Mouse (Mus musculus) limb, embryonic 15.5 days (tissue): ENCODE results near the gene Prss46. TPM values are rescaled to one million over a fixed set of nuclear protein-coding genes. Genes with fewer than 3 reads are reported as not detected.

ENCODE experiments used
- ATAC-seq: fragments of 200-750 bp; cut with Nextera tagmentation; 2 replicates; pipeline ENCODE4 v1.8.0; 2017; ENCODE audit warnings: low read depth, moderate TSS enrichment; ENCODE audit not compliant: insufficient number of reproducible peaks, low FRiP score, low TSS enrichment
- H3K27ac ChIP-seq: fragments of 300-500 bp; sonication (generic); 2 replicates; pipeline ENCODE4 v1.5.1; 2015; ENCODE audit warnings: moderate library complexity, mild to moderate bottlenecking, inconsistent platforms
- H3K27me3 ChIP-seq: fragments of 300-500 bp; sonication (generic); 2 replicates; pipeline ENCODE4 v1.6.1; 2015; ENCODE audit warnings: inconsistent platforms
- H3K36me3 ChIP-seq: fragments of 300-500 bp; sonication (generic); 2 replicates; pipeline ENCODE4 v1.6.1; 2015; ENCODE audit warnings: inconsistent platforms
- H3K4me1 ChIP-seq: fragments of 300-500 bp; sonication (generic); 2 replicates; pipeline ENCODE4 v1.6.1; 2015; ENCODE audit warnings: inconsistent platforms
- H3K4me2 ChIP-seq: fragments of 300-500 bp; sonication (generic); 2 replicates; pipeline ENCODE4 v1.6.1; 2015; ENCODE audit warnings: mild to moderate bottlenecking, inconsistent platforms
- H3K4me3 ChIP-seq: fragments of 300-500 bp; sonication (generic); 2 replicates; pipeline ENCODE4 v1.5.1; 2015; ENCODE audit warnings: mild to moderate bottlenecking, inconsistent platforms
- H3K9ac ChIP-seq: fragments of 300-500 bp; sonication (generic); 2 replicates; pipeline ENCODE4 v1.6.1; 2015; ENCODE audit warnings: inconsistent platforms
- H3K9me3 ChIP-seq: fragments of 300-500 bp; sonication (generic); 2 replicates; pipeline ENCODE4 v1.6.1; 2016; ENCODE audit warnings: inconsistent platforms
- WGBS: fragments of 180-500 bp; shearing (Covaris S2); methylation state at CpG from one replicate; pipeline ENCODE4 v1.1.7; 2015; 5-methylcytosine and 5-hydroxymethylcytosine counted together
- polyA plus RNA-seq: library from polyadenylated mRNA; unstranded; fragments of >200 nt; fragmentation: Nextera tagmentation; extraction: Ambion mirVana; gene quantifications from 2 replicates; pipeline ENCODE4 v1.2.1, GENCODE M21; 2015

The Prss46 gene
- polyA plus RNA-seq, 1 experiment from 2014 or later, result not detected

- Histone ChIP-seq H3K36me3 (no peaks in the 10 kb centered on the region), H3K4me2 (no peak overlapping the region), H3K27me3 (no peaks in the 10 kb centered on the region), H3K4me3 (no peak overlapping the region), H3K27ac (no peak overlapping the region), H3K9me3 (no peaks in the 10 kb centered on the region), H3K9ac (no peak overlapping the region), H3K4me1 (no peaks in the 10 kb centered on the region)
- no peak for ATAC-seq
- WGBS, result 74% methylated on average over 4 of the region's 4 CpGs
Observed at GRCm38 (mm10) chr9:110902271-110902670, 58.0 kb downstream of the Prss46 start.

Other genes starting within 250 kb of the Prss46 start
- 43.5 and 46.4 TPM in 2 replicates for gene Nradd, start 220.1 kb upstream of the Prss46 start, polyA plus RNA-seq
- 5.7 and 5.8 TPM in 2 replicates for gene Nbeal2, start 190.3 kb upstream of the Prss46 start, polyA plus RNA-seq
- 116 and 126 TPM in 2 replicates for gene Ccdc12, start 188.0 kb upstream of the Prss46 start, polyA plus RNA-seq
- gene Myl3, start 102.6 kb upstream of the Prss46 start, polyA plus RNA-seq, result 16.3 and 125 TPM in 2 replicates
- gene Pth1r, start 97.4 kb upstream of the Prss46 start, polyA plus RNA-seq, result 82.6 and 110 TPM in 2 replicates
- not detected in 2 replicates for gene Prss42, start 46.3 kb upstream of the Prss46 start, polyA plus RNA-seq
- gene Prss44, start 30.5 kb upstream of the Prss46 start, polyA plus RNA-seq, result not detected in 2 replicates
- gene Prss43, start 17.8 kb upstream of the Prss46 start, polyA plus RNA-seq, result not detected in 2 replicates
- not detected in 2 replicates for gene Prss45, start 9.9 kb upstream of the Prss46 start, polyA plus RNA-seq
- gene Prss50, start 13.5 kb downstream of the Prss46 start, polyA plus RNA-seq, result 0.32 and 0.46 TPM in 2 replicates
- gene Als2cl, start 35.4 kb downstream of the Prss46 start, polyA plus RNA-seq, result 2.8 and 3.7 TPM in 2 replicates
- gene Tmie, start 35.6 kb downstream of the Prss46 start, polyA plus RNA-seq, result 0.93 and 1.1 TPM in 2 replicates
- gene Fam240a, start 72.4 kb downstream of the Prss46 start, polyA plus RNA-seq, result not detected in 2 replicates
- gene Tdgf1, start 101.7 kb downstream of the Prss46 start, polyA plus RNA-seq, result 0.56 and 0.69 TPM in 2 replicates
- gene Lrrc2, start 107.0 kb downstream of the Prss46 start, polyA plus RNA-seq, result 0.32 and 0.57 TPM in 2 replicates
- gene Rtp3, start 146.1 kb downstream of the Prss46 start, polyA plus RNA-seq, result not detected in 2 replicates
- gene Ltf, start 174.8 kb downstream of the Prss46 start, polyA plus RNA-seq, result 2.0 and 5.3 TPM in 2 replicates
- 1.1 and 1.2 TPM in 2 replicates for gene Ccrl2, start 213.0 kb downstream of the Prss46 start, polyA plus RNA-seq